Mouse (Mus musculus): ENCODE measurements around the gene Olfr652.

Olfr652 gene

DNA sequence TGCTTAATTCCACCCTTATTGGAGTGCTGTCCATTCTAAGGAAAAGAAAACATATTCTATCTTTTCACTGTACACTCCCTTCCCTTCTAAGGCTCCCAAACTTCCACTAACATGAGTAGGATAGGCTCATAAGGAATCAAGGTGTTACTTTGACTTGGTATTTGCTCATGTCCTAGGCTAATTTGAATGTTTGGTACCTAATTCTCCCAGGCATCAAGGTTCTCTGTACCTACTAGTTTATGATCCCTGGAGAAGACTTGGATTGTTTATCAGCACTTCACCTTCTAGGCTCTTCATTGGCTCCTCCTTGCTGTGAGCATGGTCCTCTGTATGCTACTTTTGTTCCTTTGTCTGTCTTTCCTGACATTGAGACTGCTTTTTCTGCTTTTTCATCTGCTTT, at the start of gene Olfr652:
Olfr652 (plus strand) TSS at position 301 of the 400 bp plus-strand sequence.
- no peak for DNase-seq (ENCODE audit: low read depth)

GRCm38 (mm10) chr7:104549833-104550232, 10.9 kb upstream of the Olfr652 start, which contains the start of gene Olfr651:
Olfr651 (plus strand) TSS chr7:104550133.
- no peak for DNase-seq (ENCODE audit: low read depth)

GRCm38 (mm10) chr7:104552700-104553099, 8.0 kb upstream of the Olfr652 start:
- DNase-seq (ENCODE audit: low read depth) = no peak

DNA sequence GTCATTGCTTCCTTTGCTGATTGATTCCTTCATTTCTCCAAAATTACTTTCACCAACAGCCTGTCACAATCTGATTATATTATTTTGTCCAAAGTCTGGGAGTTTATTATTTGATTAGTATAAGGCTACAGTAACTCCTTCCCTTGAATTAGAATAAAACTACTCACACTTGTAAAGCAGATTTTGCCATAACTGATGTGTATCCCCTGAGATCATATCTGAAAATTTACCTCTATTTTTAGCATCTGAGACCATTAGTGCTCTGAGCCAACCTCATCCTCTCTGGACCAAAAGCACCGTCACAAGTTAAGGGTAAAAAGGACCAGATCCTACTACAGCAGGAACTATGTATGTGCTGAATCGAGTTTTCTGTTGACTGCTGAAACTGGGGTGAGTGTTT, 16.3 kb downstream of the Olfr652 start, which contains the start of gene Olfr653:
Olfr653 (plus strand) TSS at position 301 of the 400 bp plus-strand sequence.
- DNase-seq (ENCODE audit: low read depth) = no peak

GRCm38 (mm10) chr7:104580846-104581245, 20.1 kb downstream of the Olfr652 start:
- no peak for DNase-seq (ENCODE audit: low read depth)

- DNase-seq (ENCODE audit: low read depth) = no peak
These were observed 20.7 kb downstream of the Olfr652 start for GRCm38 (mm10) chr7:104581429-104581828.

GRCm38 (mm10) chr7:104586725-104587124, 26.0 kb downstream of the Olfr652 start, which contains the start of gene Olfr654:
Olfr654 (plus strand) TSS chr7:104587025.
- no peak for DNase-seq (ENCODE audit: low read depth)

- DNase-seq (ENCODE audit: low read depth) = no peak
These were observed 27.6 kb downstream of the Olfr652 start for GRCm38 (mm10) chr7:104588274-104588673.

DNA sequence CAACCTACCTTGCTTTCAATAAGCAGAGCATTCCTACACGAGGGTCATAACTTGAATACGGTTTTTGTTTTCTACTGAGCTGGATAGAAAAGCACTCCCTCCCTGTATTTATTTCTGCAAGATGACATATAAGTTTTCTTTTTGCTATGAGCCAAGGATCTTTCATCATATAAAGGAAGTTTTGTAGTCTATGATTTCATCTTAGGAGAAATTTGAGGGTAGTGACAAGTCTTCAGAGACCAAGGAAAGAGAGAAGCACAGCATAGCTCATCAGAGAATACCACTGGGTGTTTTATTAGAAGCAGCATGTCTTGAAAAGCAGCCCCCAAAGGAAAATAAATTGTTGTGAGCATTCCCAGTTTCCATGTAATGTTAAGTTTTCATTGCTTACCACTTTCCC, 41.0 kb downstream of the Olfr652 start, which contains the start of gene Olfr655:
Olfr655 (minus strand) TSS at position 101 of the 400 bp plus-strand sequence.
- no peak for DNase-seq (ENCODE audit: low read depth)

DNA sequence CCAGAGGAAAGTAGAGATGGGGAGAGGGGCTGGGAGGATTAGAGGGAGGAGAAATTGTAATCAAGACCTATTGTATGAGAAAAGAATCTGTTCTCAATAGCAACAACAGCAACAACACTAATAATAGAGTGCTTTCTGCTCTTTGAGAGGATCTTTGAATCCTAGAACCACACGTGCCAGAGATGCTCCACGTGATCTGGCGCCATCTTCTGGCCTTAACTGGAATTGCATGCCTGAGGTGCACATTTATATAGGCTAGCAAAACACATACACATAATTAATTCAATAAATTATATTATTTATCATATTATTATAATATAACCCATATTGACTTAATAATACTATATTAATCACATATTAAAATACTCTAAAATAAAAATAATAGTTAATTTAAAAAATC, 42.5 kb downstream of the Olfr652 start:
- peak; percentile 81 for DNase-seq (ENCODE audit: low read depth)

DNA sequence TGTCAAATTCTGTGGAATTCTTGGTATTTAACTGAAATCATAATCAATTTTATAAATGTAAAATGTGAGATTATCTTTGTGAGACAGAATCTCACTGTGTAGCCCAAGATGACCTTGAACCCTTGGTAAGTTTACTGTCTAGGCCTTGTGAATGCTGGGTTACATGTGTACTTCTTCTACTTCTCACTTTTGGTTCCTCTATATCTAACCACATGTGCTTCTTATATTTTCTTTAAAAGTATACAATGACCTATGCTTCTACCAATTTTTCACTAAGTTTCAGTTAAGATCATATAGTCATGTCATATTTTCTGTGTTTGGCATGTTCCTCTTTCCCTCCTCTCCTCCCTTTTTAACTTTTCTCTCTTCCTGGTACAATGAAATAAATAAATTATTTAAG, 44.0 kb downstream of the Olfr652 start:
- DNase-seq (ENCODE audit: low read depth) = no peak

GRCm38 (mm10) chr7:104613655-104614054, 53.0 kb downstream of the Olfr652 start, which contains the start of gene Olfr656:
Olfr656 (plus strand) TSS chr7:104613955.
- DNase-seq (ENCODE audit: low read depth) = no peak
